Mouse (Mus musculus): ENCODE results near the gene F2rl1.

F2rl1 gene

GRCm38 (mm10) chr13:95470970-95471369 lies 54.1 kb downstream of the F2rl1 start:
- CTCF ChIA-PET = no interaction called here
